Mouse (Mus musculus) lung, postnatal 0 days (tissue): ENCODE data around the gene Prkcz.

ENCODE experiments used
- CTCF ChIP-seq: IDR thresholded peaks from 2 replicates; pipeline ENCODE4 v1.5.1; 2016; ENCODE audit warnings: antibody characterized with exemption, mild to moderate bottlenecking
- EP300 ChIP-seq: IDR thresholded peaks from 2 replicates; pipeline ENCODE4 v1.6.1; 2016; ENCODE audit warnings: antibody characterized with exemption, mild to moderate bottlenecking, control low read depth

DNA sequence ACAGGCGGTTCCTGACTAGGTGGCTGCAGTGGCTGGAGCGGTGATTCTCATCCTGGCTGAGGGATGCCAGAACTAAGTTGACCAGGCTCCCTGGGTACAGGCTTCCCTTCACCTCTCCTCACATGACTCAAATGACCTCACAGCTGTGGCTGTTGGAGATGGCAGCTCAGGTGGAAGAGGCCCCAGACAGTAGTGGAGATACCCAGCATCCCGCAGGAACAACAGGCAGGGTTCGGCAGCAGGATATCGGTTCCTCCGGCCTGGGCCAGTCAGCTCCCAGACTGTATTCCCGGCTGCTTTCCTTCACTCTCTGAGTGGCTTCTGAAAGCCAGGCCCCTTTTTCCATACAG, 60.1 kb downstream of the Prkcz start:
- TF ChIP-seq CTCF (no peak), EP300 (no peak)
